Mouse (Mus musculus) ES-E14 (cell line): ENCODE measurements around the gene Tmem231. TPM values are rescaled to one million over a fixed set of nuclear protein-coding genes. Genes with fewer than 3 reads are reported as not detected.

Experiments
- DNase-seq: peaks from one replicate; pipeline ENCODE4 v3.0.0-alpha.2; 2013; ENCODE audit warnings: low read depth, low spot score
- H3K27ac ChIP-seq: 2 replicates; pipeline ENCODE4 v1.5.1; 2012; ENCODE audit warnings: low read depth, mild to moderate bottlenecking, low read length, moderate library complexity, mixed read lengths; ENCODE audit not compliant: poor library complexity, insufficient read depth, severe bottlenecking
- H3K36me3 ChIP-seq: 2 replicates; pipeline ENCODE4 v1.6.1; 2012; ENCODE audit warnings: mild to moderate bottlenecking, low read length, moderate library complexity, mixed read lengths; ENCODE audit not compliant: control insufficient read depth, poor library complexity, insufficient read depth, severe bottlenecking
- H3K4me1 ChIP-seq, 2 experiments: fragments of 150-350 bp in 1 of 2; sonication (generic) in 1 of 2; 2 replicates each; pipeline ENCODE4 v1.6.1; 2012; ENCODE audit warnings: low read length in 2 of 2, mild to moderate bottlenecking in 1 of 2, mixed read lengths in 1 of 2; ENCODE audit not compliant: control insufficient read depth in 2 of 2, insufficient read depth in 2 of 2, poor library complexity in 1 of 2
- H3K4me3 ChIP-seq, 2 experiments: fragments of 150-350 bp in 1 of 2; sonication (generic) in 1 of 2; 2 replicates each; pipeline ENCODE4 v1.5.1; 2012; ENCODE audit warnings: low read length in 2 of 2, low read depth in 1 of 2, mild to moderate bottlenecking in 1 of 2, mixed read lengths in 1 of 2; ENCODE audit not compliant: insufficient read depth in 1 of 2, poor library complexity in 1 of 2, severe bottlenecking in 1 of 2
- H3K9ac ChIP-seq: 2 replicates; pipeline ENCODE4 v1.6.1; 2012; ENCODE audit warnings: low read depth, mild to moderate bottlenecking, low read length, mixed read lengths; ENCODE audit not compliant: poor library complexity, insufficient read depth, severe bottlenecking
- H3K9me3 ChIP-seq: fragments of 150-350 bp; sonication (generic); 2 replicates; pipeline ENCODE4 v1.6.1; 2012; ENCODE audit warnings: low read depth, mild to moderate bottlenecking, low read length; ENCODE audit not compliant: control insufficient read depth, insufficient read depth
- CHD2 ChIP-seq: IDR thresholded peaks from 2 replicates; pipeline ENCODE4 v1.6.1; 2014; ENCODE audit warnings: mild to moderate bottlenecking, low read depth, low read length, inconsistent platforms
- HCFC1 ChIP-seq: IDR thresholded peaks from 2 replicates; pipeline ENCODE4 v1.6.1; 2012; ENCODE audit warnings: low read length, inconsistent platforms, borderline replicate concordance; ENCODE audit not compliant: insufficient read depth
- MAFK ChIP-seq: IDR thresholded peaks from 2 replicates; pipeline ENCODE4 v1.6.1; 2014; ENCODE audit warnings: mild to moderate bottlenecking, low read depth, low read length, inconsistent platforms; ENCODE audit not compliant: insufficient read depth
- ZC3H11A ChIP-seq: IDR thresholded peaks from 2 replicates; pipeline ENCODE4 v1.6.1; 2012; ENCODE audit warnings: low read depth, mild to moderate bottlenecking, inconsistent platforms, low read length, borderline replicate concordance
- ZNF384 ChIP-seq: IDR thresholded peaks from 2 replicates; pipeline ENCODE4 v1.6.1; 2012; ENCODE audit warnings: low read depth, low read length, inconsistent platforms
- in situ Hi-C, 2 experiments: fragments of 600-800 bp; cut with MboI; formaldehyde crosslinking; loops; one replicate each; pipeline ENCODE4 v1.15.1; 2025; ENCODE audit warnings: low sequenced_read_pairs in 2 of 2, inconsistent platforms in 1 of 2; ENCODE audit not compliant: unreplicated experiment in 2 of 2
- total RNA-seq: library from RNA; depleted of rRNA; stranded (reverse); fragments of 300-350 nt; gene quantifications from 2 replicates; pipeline ENCODE4 v1.2.3, GENCODE M21; 2012

The Tmem231 gene
- total RNA-seq, 1 experiment, result 30.3 TPM

- no peak for DNase-seq
- H3K4me1 ChIP-seq, result peaks cover 21 to 37% of the 10 kb centered on the region in 2 experiments
- in situ Hi-C loops, result no loop called here
- no peaks in the 10 kb centered on the region for H3K9me3 ChIP-seq
- peaks cover 7% of the 10 kb centered on the region; the same call in 1 of the 2 replicates for H3K36me3 ChIP-seq
- no peak for TF ChIP-seq HCFC1
- TF ChIP-seq ZNF384, result peak; percentile 56; the same call in 1 of the 2 replicates
- TF ChIP-seq ZC3H11A, result no peak
- no peak for TF ChIP-seq CHD2
- no peak for TF ChIP-seq MAFK
- H3K4me3 ChIP-seq, result no peak overlapping the region
- peak overlapping the region; percentile 63; the same call in 1 of the 2 replicates for H3K27ac ChIP-seq
- peak overlapping the region; percentile 34; the same call in 1 of the 2 replicates for H3K9ac ChIP-seq
Measured at GRCm38 (mm10) chr8:111964849-111965561, 31.3 kb upstream of the Tmem231 start.

- Histone ChIP-seq H3K27ac (peak overlapping the region; percentile 63; the same call in 1 of the 2 replicates), H3K4me1 (peaks cover 20 to 35% of the 10 kb centered on the region in 2 experiments), H3K9ac (no peak overlapping the region), H3K4me3 (no peak overlapping the region), H3K36me3 (peaks cover 7% of the 10 kb centered on the region; the same call in 1 of the 2 replicates), H3K9me3 (no peaks in the 10 kb centered on the region)
- in situ Hi-C loops, result no loop called here
- no peak for DNase-seq
- no peak for TF ChIP-seq HCFC1
- TF ChIP-seq ZNF384, result no peak
- no peak for TF ChIP-seq ZC3H11A
- TF ChIP-seq CHD2, result no peak
- TF ChIP-seq MAFK, result no peak
Measured at GRCm38 (mm10) chr8:111964351-111964750, 30.7 kb upstream of the Tmem231 start.

- TF ChIP-seq CHD2 (no peak), HCFC1 (no peak), ZC3H11A (no peak), ZNF384 (no peak), MAFK (no peak)
- in situ Hi-C loops, result no loop called here
Measured at GRCm38 (mm10) chr8:111963546-111963945, 29.9 kb upstream of the Tmem231 start.

DNA sequence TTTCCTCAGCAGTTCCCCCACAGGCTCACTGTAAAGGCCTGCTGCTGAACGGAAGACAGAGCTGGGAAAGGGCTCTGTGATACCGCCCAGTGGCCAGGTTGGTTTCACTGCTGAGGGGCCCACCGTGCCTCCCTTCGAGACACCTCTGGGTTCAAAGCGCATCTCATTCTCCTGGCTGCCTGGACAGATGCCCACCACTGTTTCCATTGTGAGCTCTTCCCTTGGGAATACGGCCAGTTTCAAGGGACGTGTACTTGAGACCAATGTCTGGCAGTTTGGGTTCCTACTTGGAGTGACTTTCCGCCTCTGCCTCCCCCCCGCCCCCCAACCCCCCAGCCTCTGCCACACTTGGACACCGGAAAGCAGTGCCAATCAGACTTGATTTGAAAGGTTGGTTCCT is 29.4 kb upstream of the Tmem231 start:
- Histone ChIP-seq H3K27ac (peak overlapping the region; percentile 66; the same call in 1 of the 2 replicates), H3K9me3 (no peaks in the 10 kb centered on the region), H3K4me3 (peak overlapping the region in 1 of 2 experiments; percentile 6; a peak in 1 of 4 replicates), H3K36me3 (peaks cover 2% of the 10 kb centered on the region; the same call in 1 of the 2 replicates), H3K4me1 (peaks cover 15 to 34% of the 10 kb centered on the region in 2 experiments), H3K9ac (no peak overlapping the region; the same call in 1 of the 2 replicates)
- no peak for DNase-seq
- in situ Hi-C loops, result no loop called here
- TF ChIP-seq HCFC1 (no peak), ZNF384 (no peak), ZC3H11A (no peak), MAFK (no peak), CHD2 (no peak)

More at GRCm38 (mm10) chr8:111963546-111963945, 29.9 kb upstream of the Tmem231 start:
- H3K9me3 ChIP-seq, result no peaks in the 10 kb centered on the region
- H3K4me1 ChIP-seq, result peaks cover 15 to 35% of the 10 kb centered on the region in 2 experiments
- DNase-seq, result no peak
- no peak overlapping the region for H3K4me3 ChIP-seq
- H3K36me3 ChIP-seq, result peaks cover 7% of the 10 kb centered on the region; the same call in 1 of the 2 replicates
- H3K9ac ChIP-seq, result no peak overlapping the region; the same call in 1 of the 2 replicates
- peak overlapping the region; percentile 66; the same call in 1 of the 2 replicates for H3K27ac ChIP-seq
